Mouse (Mus musculus) liver, postnatal 0 days (tissue): ENCODE measurements around the gene Atf3. TPM values are rescaled to one million over a fixed set of nuclear protein-coding genes. Genes with fewer than 3 reads are reported as not detected.

Source experiments
- ATAC-seq: fragments of 200-750 bp; cut with Nextera tagmentation; 2 replicates; pipeline ENCODE4 v1.8.0; 2017; ENCODE audit warnings: mild to moderate bottlenecking, moderate library complexity
- DNase-seq: peaks from one replicate; pipeline ENCODE4 v3.0.0-alpha.2; 2016
- H3K27ac ChIP-seq: fragments of 300-500 bp; sonication (generic); 2 replicates; pipeline ENCODE4 v1.5.1; 2014; ENCODE audit warnings: antibody characterized with exemption, moderate library complexity, mild to moderate bottlenecking, low read depth
- H3K27me3 ChIP-seq: fragments of 300-500 bp; sonication (generic); 2 replicates; pipeline ENCODE4 v1.6.1; 2014; ENCODE audit warnings: low read length, control low read depth, mixed read lengths; ENCODE audit not compliant: insufficient read depth
- H3K36me3 ChIP-seq: fragments of 300-500 bp; sonication (generic); replicated peaks from 2 replicates; pipeline ENCODE4 v1.6.1; 2014; ENCODE audit warnings: mild to moderate bottlenecking, control low read depth, low read length, moderate library complexity, mixed read lengths; ENCODE audit not compliant: insufficient read depth
- H3K4me1 ChIP-seq: fragments of 300-500 bp; sonication (generic); 2 replicates; pipeline ENCODE4 v1.6.1; 2014; ENCODE audit warnings: antibody characterized with exemption, mild to moderate bottlenecking, control low read depth; ENCODE audit not compliant: insufficient read depth
- H3K4me2 ChIP-seq: fragments of 300-500 bp; sonication (generic); 2 replicates; pipeline ENCODE4 v1.6.1; 2014; ENCODE audit warnings: low read depth, mild to moderate bottlenecking, low read length, moderate library complexity, mixed read lengths
- H3K4me3 ChIP-seq: fragments of 300-500 bp; sonication (generic); 2 replicates; pipeline ENCODE4 v1.5.1; 2014; ENCODE audit warnings: low read depth, low read length
- H3K9ac ChIP-seq: fragments of 300-500 bp; sonication (generic); replicated peaks from 2 replicates; pipeline ENCODE4 v1.6.1; 2014; ENCODE audit warnings: mild to moderate bottlenecking, moderate library complexity
- H3K9me3 ChIP-seq: fragments of 300-500 bp; sonication (generic); 2 replicates; pipeline ENCODE4 v1.6.1; 2016; ENCODE audit warnings: mild to moderate bottlenecking, control low read depth, low read length, mixed read lengths
- CTCF ChIP-seq: sonication (generic); IDR thresholded peaks from 2 replicates; pipeline ENCODE4 v1.5.1; 2016; ENCODE audit warnings: antibody characterized with exemption, low read depth
- EP300 ChIP-seq: IDR thresholded peaks from 2 replicates; pipeline ENCODE4 v1.6.1; 2016; ENCODE audit warnings: antibody characterized with exemption, low read depth, mild to moderate bottlenecking
- WGBS: fragments of 180-500 bp; shearing (Covaris S2); extraction: QIAGEN DNeasy Blood & Tissue Kit; methylation state at CpG from one replicate; pipeline ENCODE4 v1.1.7; 2014; ENCODE audit not compliant: insufficient replicate concordance; 5-methylcytosine and 5-hydroxymethylcytosine counted together
- polyA plus RNA-seq: library from polyadenylated mRNA; unstranded; fragments of >200 nt; fragmentation: Nextera tagmentation; extraction: Ambion mirVana; gene quantifications from 2 replicates; pipeline ENCODE4 v1.2.1, GENCODE M21; 2015

The Atf3 gene
- polyA plus RNA-seq, 1 experiment from 2014 or later = 1.00 TPM

GRCm38 (mm10) chr1:191249975-191250374, 32.1 kb upstream of the Atf3 start:
- Histone ChIP-seq H3K4me3 (no peak overlapping the region), H3K27me3 (no peaks in the 10 kb centered on the region), H3K36me3 (no peaks in the 10 kb centered on the region), H3K4me1 (peaks cover 8% of the 10 kb centered on the region), H3K9ac (no peak overlapping the region), H3K27ac (no peak overlapping the region), H3K9me3 (no peaks in the 10 kb centered on the region), H3K4me2 (no peak overlapping the region)
- ATAC-seq (peak; percentile 45), DNase-seq (no peak)
- whole genome bisulfite sequencing = 24% methylated on average over 3 of the region's 3 CpGs
- TF ChIP-seq EP300 (no peak), CTCF (no peak)

GRCm38 (mm10) chr1:191248423-191248822, 30.6 kb upstream of the Atf3 start:
- H3K4me3 ChIP-seq = no peak overlapping the region
- no peaks in the 10 kb centered on the region for H3K27me3 ChIP-seq
- WGBS = 68% methylated on average over 1 of the region's 1 CpGs
- no peak overlapping the region for H3K9ac ChIP-seq
- H3K9me3 ChIP-seq = no peaks in the 10 kb centered on the region
- H3K36me3 ChIP-seq = no peaks in the 10 kb centered on the region
- peak overlapping the region; percentile 39 for H3K27ac ChIP-seq
- ATAC-seq (0 out of 2 replicates have a peak, but pooled peaks have one; percentile 10), DNase-seq (no peak)
- no peaks in the 10 kb centered on the region; the same call in 1 of the 2 replicates for H3K4me1 ChIP-seq
- H3K4me2 ChIP-seq = no peak overlapping the region
- no peak for TF ChIP-seq EP300
- TF ChIP-seq CTCF = no peak

GRCm38 (mm10) chr1:191247561-191247960, 29.7 kb upstream of the Atf3 start:
- TF ChIP-seq CTCF (no peak), EP300 (no peak)
- no peak overlapping the region for H3K4me3 ChIP-seq
- DNase-seq (no peak), ATAC-seq (no peak)
- H3K36me3 ChIP-seq = no peaks in the 10 kb centered on the region
- H3K4me1 ChIP-seq = no peaks in the 10 kb centered on the region; the same call in 1 of the 2 replicates
- H3K9me3 ChIP-seq = no peaks in the 10 kb centered on the region
- H3K27me3 ChIP-seq = no peaks in the 10 kb centered on the region
- H3K27ac ChIP-seq = no peak overlapping the region
- H3K4me2 ChIP-seq = no peak overlapping the region
- 80% methylated on average over 1 of the region's 1 CpGs for WGBS
- H3K9ac ChIP-seq = no peak overlapping the region

- 73% methylated on average over 4 of the region's 4 CpGs for WGBS
- no peak for ATAC-seq
Measured at GRCm38 (mm10) chr1:191243855-191244254, 26.0 kb upstream of the Atf3 start.

GRCm38 (mm10) chr1:191242065-191242698, 24.3 kb upstream of the Atf3 start:
- DNase-seq (no peak), ATAC-seq (no peak)
- TF ChIP-seq CTCF (no peak), EP300 (no peak)
- Histone ChIP-seq H3K27me3 (no peaks in the 10 kb centered on the region), H3K4me3 (no peak overlapping the region), H3K27ac (no peak overlapping the region), H3K9me3 (no peaks in the 10 kb centered on the region), H3K36me3 (no peaks in the 10 kb centered on the region), H3K9ac (no peak overlapping the region), H3K4me1 (0 out of 2 replicates have a peak, but pooled peaks cover 3% of the 10 kb centered on the region), H3K4me2 (no peak overlapping the region)
- WGBS = 70% methylated on average over 12 of the region's 12 CpGs

More at GRCm38 (mm10) chr1:191243855-191244254, 26.0 kb upstream of the Atf3 start:
- no peak for TF ChIP-seq CTCF
- TF ChIP-seq EP300 = no peak
- Histone ChIP-seq H3K4me3 (no peak overlapping the region), H3K27ac (no peak overlapping the region), H3K9ac (no peak overlapping the region), H3K9me3 (no peaks in the 10 kb centered on the region), H3K36me3 (no peaks in the 10 kb centered on the region), H3K27me3 (no peaks in the 10 kb centered on the region), H3K4me1 (0 out of 2 replicates have a peak, but pooled peaks cover 3% of the 10 kb centered on the region), H3K4me2 (no peak overlapping the region)
- DNase-seq = no peak

GRCm38 (mm10) chr1:191241574-191241973, 23.7 kb upstream of the Atf3 start:
- Histone ChIP-seq H3K4me1 (0 out of 2 replicates have a peak, but pooled peaks cover 3% of the 10 kb centered on the region), H3K9ac (no peak overlapping the region), H3K9me3 (no peaks in the 10 kb centered on the region), H3K4me3 (no peak overlapping the region), H3K27ac (no peak overlapping the region), H3K4me2 (no peak overlapping the region), H3K27me3 (no peaks in the 10 kb centered on the region), H3K36me3 (no peaks in the 10 kb centered on the region)
- no peak for TF ChIP-seq EP300
- TF ChIP-seq CTCF = no peak
- no peak for DNase-seq
- WGBS = 60% methylated on average over 1 of the region's 1 CpGs
- ATAC-seq = no peak
